Mouse (Mus musculus): ENCODE data around the gene Numa1.
"Not testable (repeated sequence)": the region's sequence is repeated elsewhere in the genome, so short reads cannot be mapped to it uniquely, and the experiment has no call there.

The Numa1 gene

DNA sequence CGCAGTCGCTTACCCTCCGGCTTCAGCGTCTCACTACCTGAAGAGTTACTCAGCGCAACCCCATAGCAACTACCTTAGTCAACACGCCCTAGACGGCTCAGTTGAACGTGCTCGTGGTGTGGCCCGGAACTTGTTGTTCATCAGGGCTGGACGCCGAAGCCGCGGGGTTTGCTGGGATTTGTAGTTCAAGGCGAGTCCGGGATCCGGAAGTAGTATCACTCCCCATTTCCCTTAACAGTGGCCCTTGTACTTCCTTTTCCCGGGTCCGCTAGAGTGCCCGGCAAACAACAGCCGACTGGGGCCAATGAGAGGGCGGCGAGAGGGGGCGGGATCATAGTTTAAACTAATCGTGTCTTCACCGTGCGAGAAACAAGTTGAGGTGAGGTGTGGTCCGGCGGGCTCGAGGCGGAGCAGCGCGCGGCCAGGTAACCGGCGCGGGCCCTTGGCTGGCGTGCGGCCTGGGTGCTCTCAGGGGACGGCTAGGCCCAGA, at the start of gene Numa1, which contains the start of gene Lrrc51:
TSS of gene Numa1 (plus strand) at position 361 of the 490 bp plus-strand sequence.
TSS of gene Lrrc51 (minus strand) at position 145 of the 490 bp plus-strand sequence.
- peak; percentile 99 for DNase-seq

DNA sequence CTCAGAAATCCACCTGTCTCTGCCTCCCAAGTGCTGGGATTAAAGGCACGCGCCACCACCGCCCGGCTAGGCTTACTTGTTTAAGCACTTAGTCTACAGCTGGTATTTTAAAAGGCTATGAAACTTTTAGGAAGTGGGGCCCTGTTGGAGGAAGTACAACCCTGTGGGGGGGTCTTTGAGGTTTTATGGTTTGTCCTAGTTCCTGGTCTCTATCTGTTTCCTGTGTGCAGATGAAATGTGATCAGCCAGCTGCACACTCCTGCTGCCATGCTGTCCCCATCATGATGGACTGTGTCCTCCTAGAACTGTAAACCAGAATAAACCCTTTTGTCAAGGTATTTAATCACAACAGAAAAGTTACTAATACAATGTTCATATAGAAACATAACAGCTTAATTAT, 49.8 kb upstream of the Numa1 start:
- no peak for DNase-seq

DNA sequence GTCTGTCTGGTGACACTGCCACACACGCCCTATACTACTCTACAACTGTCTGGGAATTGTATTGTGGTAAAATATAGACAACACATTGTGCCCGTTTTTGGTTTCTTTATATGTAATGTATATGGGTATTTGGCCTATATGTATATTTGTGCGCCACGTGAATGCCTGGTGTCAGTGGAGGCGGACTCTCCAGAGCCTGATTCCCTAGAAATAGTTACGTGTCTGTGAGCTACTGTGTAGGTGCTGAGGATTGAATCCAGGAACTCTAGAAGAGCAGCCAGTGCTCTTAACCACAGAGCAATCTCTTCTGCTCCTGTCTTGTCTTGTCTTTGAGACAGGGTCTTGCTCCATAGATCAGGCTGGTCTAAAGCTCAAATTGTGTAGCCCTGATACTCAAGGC, 47.6 kb upstream of the Numa1 start:
- DNase-seq: no peak

DNA sequence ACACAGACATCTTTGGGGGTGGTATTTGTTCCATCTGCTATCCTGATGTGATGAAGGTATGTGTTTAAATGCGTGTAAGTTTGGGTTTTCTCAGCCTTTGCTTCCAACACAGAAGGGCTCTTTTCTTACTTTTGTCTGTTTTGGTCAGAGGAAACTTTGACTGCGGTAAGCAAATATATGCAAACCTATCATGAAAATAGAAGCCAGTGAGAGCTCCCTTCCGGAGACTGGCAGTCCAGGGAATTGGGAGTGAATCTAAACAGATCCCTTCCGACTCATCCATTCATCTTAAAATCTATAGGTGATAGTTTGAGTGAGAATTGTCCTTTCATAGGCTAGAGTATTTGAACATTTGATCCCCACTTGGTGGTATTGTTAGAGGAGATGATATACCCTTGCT, 45.5 kb upstream of the Numa1 start:
- DNase-seq: no peak

DNA sequence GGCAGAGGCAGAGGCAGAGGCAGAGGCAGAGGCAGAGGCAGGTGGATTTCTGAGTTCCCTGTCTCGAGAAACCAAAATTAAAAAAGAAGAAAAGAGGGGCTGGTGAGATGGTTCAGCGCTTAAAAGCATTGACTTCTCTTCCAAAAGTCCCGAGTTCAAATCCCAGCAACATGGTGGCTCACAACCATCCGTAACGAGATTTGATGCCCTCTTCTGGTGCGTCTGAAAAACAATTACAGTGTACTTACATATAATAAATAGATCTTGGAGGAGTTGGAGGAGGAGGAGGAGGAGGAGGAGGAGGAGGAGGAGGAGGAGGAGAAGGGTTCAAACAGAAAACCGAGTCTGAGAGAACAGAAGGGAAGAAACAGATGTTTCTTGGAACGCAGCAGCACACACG, 38.2 kb upstream of the Numa1 start:
- DNase-seq: no peak

DNA sequence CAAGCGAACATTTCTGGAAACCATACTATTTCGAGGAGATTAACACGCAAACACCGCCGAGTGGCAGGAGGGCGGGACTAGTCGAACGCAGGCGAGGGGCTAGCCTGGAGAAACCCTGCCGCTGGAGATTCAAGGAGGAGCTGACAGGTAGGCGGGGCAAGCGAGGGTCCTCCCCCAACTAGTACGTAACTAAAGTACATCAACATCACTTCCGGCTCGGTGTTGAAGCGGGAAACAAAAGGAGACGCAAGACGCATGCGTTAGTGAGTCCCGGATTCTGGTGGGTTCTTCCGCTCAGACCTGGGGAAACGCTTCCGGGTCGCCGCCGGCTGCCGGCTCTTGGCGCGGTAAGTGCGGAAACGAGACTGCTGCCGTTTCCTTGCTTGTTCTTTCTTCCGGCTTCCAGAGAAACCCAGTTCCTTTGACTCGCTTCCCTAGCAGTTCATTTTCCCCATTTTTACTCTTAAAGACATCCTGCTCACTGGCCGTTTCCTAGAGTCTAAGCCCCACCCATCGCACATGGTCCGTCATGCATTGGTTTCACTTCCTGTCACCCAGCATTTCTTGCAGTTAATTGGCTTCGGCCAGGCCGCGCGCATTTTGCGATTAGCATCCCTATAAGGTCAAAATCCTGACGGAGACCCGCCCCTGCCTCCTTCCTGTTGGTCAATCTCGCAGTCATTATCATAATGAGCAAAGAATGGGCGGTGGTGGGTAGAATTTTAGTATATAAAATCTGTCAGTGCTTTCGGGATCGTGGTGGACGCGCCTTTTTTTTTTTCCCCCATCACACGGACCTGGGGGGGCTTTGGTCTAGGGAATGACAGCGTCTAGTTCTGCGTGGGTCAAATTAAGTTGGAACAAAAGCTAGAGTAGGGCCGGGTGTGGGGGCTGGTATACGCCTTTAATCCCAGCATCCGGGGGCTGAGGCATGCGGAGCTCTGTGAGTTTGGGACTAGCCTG, 37.5 kb upstream of the Numa1 start:
- DNase-seq: peak; percentile 99

DNA sequence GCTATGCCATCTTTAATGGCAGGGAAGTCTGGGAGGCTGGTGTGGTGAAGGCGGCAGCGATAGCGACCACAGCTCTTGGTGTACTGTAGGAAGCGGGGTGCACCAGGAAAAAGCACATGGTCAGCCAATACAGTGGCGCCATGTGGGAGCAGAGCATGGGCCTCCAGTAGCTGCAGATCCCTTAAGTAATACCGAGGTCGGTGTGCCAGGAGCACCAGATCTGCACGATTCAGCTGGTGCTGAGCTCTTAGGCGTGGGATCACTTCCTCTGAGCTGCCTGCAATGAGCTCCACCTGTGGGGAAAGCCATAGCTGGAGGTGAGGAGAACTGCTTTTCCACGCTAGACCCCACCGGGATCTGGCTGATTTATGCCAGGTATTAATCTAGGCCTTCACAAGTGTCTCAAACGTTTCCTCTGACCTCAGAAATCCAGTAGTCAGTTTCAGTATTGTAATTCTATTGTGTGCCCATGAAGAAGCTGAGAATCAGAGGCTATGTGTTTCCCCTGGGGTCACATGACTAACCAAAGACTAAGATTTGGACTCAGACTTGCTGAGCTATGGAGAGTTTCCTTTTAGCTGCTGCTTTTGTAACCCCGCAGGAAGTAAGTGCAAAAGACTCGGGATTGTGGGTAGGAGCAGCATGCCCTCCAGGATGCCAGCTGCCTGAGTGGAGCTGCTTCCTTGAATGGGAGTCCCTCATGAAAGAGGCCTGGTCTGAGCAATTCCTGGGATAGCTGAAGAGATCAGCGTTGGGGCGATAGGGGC, 33.4 kb upstream of the Numa1 start:
- DNase-seq: no peak

DNA sequence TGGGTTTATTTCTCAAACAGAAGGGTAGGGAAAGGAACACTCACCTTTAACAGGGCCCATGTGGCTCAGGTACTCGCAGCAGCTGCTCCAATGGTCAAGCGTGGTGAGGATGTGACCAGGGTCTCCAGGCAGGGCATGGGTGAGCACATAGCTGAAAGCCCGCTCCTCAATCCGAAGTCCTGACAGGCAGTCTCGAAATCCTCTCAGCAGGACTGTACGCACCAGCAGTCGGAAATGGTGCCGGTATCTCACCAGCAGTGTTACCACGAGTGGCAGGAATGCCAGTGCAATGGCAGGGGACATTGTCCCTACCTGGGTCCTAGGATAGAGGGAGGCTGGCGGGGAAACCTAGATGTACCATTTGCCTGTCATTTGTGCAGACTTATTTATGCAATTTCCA, 31.9 kb upstream of the Numa1 start:
- no peak for DNase-seq

DNA sequence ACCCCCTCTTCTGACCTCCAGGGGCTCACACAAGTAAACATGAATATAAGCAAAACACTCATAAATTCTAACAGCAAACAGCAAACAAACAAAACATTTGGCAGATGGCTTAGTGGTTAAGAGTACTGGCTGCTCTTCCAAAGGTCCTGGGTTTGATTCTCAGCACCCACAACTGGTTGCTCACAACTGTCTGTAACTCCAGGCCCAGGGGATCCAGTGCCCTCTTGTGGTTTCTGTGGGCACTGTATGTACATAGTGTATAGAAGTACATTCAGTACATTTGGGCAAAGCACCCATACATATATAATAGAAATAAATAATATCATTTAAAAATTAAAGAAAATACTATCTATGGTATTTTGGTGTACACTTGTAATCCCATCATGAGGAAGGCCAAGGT, 31.1 kb upstream of the Numa1 start:
- no peak for DNase-seq

DNA sequence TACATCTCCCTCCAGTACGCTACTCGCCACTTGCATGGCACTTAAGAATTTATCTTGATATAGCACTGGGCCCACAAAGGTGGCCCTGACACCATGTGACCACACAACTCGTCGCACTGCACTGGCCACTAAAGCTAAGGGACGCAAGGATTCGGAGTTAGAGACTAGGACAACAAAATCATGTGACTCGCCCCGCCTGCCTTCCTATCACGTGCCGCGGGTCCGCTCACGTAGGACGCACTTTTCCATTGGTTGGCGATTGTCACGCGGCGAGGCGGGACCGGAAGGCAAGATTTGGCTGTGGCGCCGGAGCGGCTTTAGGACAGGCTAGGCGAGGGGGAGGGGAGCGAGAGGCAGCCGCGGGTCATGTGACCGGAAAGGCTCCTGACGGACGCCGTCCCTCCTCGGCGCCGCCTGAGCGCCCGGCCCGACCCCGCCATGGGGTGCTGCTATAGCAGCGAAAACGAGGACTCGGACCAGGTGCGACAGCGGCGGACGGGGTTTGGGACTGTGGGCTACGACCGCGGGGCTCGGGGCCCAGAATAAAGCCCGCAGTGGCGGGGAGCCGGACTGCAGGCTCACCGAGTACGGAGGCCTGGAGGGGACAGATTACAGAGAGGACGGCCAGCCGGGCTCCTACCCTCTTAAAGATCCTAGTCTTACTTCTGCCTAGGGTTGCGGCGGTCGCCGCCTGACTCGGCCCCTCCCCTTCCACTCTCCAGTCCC, 28.2 kb upstream of the Numa1 start, which contains the start of gene Lamtor1:
TSS of gene Lamtor1 (plus strand) at position 344 of the 726 bp plus-strand sequence.
- DNase-seq: peak; percentile 100

DNA sequence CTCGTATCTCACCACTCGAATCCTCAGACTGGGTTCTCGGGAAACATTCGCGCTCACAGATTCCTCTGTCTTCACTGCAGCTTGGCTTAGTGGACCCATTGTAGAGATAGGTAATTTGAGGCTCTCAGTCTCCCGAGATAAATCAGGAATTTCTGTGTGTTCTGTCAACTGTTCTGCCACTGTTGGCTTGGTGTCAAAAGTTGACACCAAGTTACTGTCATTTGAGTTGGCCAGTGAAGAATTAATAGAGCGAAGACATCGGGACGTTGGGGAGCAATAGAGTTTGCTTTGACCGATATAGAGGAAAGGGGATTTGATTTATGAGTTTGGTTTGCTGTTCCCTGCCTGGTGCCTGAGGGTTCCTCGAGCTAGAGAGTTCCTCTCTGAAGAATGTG, 27.6 kb upstream of the Numa1 start, which contains the start of gene Tomt:
TSS of gene Tomt (minus strand) at position 73 of the 395 bp plus-strand sequence.
- no peak for DNase-seq

DNA sequence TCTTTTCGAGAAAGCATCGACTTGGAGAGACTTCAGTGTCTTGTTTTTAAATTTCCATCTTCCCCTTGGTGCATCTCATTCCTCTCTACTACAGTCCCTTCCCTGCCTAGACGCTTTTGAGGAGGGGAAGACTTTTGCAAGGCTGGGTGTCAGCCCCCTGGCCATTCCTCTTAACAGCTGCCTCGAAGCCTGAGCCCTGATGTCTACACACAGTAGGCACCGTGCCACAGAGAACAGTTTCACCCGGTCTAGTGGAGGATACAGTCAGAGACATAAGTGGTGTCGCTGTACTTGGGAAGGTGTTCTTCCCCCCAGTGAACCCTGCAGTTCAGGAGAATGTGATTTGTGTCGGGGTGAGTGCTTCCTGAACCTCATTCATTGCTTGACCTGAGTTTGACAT, 27.2 kb upstream of the Numa1 start:
- DNase-seq: no peak

DNA sequence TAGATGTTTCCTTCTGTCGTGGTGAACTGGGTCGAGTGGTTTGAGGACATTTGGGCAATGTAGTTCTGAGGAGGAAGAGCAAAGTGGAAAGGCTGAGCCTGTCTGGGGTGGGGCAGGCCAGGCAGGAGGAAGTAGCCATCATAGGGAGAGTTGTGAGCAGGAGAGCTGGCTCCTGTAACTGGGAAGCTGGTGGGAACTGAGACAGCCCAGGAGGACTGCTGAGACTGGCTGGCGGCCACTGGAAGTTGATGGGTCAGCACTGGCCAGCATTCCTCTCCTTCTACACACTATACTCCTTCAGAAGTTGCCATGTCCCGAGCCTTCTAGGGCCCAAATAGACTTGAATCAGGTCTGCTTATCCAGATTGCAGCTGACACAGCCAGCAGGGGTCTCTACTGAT, 25.5 kb upstream of the Numa1 start:
- DNase-seq: no peak

DNA sequence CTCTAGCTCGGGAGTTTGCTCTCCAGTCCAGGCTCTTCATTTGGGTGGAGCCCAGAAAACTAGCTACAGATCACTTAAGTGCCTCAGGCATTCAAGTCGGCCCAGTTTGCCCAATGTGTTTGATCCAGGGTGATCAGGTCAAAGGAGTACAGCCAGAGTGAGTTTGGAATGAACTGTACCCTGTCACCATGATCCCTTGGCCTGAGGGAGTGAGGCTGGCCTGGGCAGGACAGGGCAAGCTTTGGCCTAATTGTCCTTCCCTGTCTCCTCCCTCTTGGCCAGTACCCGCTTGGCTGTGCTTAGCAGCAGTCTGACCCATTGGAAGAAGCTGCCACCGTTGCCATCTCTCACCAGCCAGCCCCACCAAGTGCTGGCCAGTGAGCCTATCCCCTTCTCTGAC, 23.8 kb upstream of the Numa1 start:
- peak; percentile 48 for DNase-seq

DNA sequence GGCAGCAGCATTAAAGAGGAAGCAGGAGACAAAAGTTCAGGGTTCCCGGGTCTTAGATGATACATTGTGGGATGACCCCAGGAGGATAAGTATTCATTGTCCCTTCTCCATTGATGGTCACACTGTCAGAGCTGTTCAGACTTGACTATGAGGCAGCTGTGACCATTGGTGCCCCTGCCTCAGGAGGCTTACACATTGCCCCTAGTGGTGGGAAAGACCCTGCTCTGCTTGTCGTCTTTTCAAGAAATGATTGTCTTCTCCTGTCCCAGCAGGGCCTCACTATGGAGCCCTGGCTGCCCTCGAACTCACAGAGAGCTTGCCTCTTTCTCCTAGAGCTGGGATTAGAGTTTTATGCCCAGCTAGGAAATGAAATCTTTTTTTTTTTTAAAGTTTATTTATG, 21.9 kb upstream of the Numa1 start:
- no peak for DNase-seq

DNA sequence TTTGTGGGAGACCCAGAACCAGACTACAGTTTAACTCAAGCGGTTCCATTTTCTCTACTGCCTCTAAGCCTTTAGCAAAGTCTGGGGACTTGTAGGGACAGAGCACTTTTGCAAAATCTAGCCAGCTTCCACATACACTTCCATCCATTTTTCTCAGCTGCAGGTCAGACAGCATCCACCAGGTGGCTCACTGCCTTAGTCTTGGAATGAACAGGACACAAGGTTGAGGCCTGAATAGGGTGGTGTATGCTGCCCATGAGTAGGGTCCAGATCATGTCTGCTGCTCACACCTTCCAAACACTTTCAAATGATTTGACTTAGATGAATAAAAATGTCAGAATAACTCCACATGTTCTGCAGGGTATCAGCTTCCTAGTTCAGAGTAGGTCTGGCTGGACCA, 15.8 kb upstream of the Numa1 start:
- DNase-seq: no peak

DNA sequence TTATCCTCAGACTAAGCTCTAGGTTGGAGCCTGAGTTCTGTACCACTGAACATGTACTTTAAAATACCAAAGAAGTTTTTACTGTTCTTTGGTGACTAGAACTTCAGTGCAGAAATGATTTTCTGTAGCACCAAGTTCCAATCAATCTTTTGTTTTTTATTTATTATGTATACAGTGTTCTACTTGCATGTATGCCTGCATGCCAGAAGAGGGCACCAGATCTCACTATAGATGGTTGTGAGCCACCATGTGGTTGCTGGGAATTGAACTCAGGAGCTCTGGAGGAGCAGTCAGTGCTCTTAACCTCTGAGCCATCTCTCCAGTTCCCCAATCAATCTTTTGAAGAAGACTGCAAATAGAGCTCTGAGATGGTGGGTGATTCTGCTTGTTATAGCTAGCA, 8.0 kb upstream of the Numa1 start:
- DNase-seq: not testable (repeated sequence)

DNA sequence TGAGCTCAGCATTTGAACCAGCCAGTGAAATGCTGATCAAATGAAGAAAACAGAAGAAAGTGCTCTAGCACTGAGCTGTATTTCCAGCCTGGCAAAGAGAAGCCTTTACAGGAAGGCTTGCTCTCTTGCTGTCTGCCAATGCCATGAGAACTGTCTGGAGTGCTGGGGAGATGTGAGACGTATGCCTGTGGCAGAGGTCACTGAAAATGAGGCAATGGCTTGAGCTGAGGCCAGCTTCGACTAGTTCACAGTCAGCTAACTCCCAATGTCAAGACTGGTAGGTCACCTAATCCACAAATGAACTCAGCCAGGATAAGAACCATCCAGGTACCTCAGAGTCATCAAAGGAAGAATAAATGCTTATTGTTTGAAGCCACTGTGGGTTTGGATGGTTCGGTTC, 5.8 kb upstream of the Numa1 start:
- DNase-seq: no peak

DNA sequence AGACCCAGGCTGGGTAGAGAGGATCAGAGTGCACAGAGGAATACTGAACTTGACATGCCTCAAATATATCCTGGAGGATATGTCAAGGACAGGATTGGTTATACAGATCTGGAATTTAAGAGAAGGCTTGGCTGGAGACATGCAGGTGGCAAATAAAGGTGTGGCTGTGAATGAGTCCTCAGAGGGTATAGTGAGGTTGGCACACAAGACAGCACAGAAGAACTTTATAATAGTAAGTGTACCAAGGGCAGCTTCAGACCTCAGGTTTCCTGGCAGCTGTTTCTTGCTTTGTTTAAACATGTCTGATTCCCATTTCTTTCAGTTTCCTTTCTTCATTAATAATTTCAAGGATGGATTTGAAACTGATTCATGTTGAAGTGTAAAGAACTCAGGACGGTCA, 1.4 kb upstream of the Numa1 start:
- no peak for DNase-seq

DNA sequence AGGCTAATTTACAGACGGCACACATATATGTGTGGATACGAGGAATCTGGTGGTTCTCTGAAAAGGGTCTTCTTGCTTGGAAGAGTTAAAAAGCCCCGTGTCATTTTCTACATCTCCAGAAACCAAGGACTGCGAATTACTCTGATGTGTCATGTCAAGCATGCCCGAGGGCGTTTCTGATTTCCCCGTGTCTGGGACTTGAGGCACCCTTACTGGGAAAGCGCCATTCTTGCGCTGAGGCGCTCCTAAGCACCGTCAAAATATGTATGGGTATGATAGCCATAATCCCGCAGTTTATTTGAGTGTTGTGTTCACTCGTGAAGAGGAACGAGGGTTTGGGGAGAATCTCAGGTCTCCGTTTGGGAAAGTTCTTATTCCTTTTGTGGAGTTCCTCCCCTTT, 611 bp upstream of the Numa1 start:
- no peak for DNase-seq

DNA sequence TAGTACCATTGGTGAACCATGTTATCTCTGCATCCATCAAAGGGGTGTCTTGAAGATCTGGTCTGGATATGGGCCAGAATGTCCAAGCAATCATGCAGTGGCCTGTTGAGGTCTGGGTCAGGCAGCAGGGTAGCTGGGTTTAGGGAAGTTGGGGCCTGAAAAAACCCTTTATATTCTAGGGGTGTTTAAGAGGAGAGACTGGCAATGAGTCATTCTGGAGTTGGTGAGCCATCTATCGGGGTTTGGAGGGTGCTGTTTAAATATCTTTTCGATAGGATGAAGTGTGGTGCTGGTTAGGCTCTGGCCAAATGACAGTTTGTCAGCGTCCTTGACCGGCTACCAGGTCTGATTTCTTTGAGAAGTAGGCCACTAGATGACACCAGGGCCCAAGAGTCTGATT, 2.0 kb downstream of the Numa1 start:
- no peak for DNase-seq

DNA sequence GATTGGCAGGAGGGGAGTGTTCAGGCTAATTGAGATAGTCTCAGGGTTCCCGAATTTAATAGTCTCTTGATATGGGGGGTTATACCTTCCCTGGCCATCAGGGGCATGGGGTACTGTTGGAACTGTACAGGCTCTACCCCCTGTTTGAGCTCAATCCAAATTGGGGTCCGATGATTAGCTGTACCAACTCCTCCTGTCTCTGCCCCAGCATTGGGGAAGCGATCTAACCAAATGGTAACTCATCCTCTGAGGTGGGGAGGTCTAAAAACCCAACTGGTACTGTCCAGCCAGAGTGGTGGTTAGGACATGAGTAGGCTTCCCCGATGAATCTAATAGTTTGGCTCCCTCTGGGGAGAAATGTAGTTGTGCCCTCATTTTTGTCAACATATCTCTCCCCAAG, 3.1 kb downstream of the Numa1 start:
- no peak for DNase-seq

DNA sequence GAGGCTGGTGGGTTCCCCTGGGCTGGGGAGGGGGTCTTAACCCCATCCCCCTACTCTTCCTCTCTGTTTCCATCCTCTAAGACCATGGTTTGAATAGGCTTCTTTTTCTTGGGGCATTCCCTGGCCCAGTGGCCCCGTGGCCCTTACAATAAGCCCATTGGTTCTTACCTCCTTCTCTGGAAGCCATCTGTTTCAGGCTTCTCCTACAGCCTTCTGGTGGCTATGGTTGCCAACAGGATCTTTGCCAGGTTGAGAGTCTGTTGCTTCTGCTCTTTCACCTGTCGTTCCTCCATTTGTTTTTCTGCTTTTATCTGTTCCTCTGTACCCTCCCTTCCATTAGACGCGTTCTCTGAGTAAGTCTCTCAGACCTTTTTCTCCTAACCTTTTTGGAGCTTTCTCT, 3.7 kb downstream of the Numa1 start:
- no peak for DNase-seq

Data from kidney, adult 11 months (tissue).